Mouse (Mus musculus) spleen, postnatal 10 days (tissue): Measurements from ENCODE around the gene Hibch.
A peak's percentile ranks its signal among the peaks of the same experiment; 100 is the strongest.
"Not testable (repeated sequence)": the region's sequence is repeated elsewhere in the genome, so short reads cannot be mapped to it uniquely, and the experiment has no call there.

Source experiments
- DNase-seq, 2 experiments: peaks; one replicate each; pipeline ENCODE4 v3.0.0; 2021 to 2022; ENCODE audit warnings: low spot score in 2 of 2

Hibch gene

GRCm38 (mm10) chr1:52884208-52884607, 39.5 kb downstream of the Hibch start:
- no peak for DNase-seq

GRCm38 (mm10) chr1:52909783-52910182, 65.1 kb downstream of the Hibch start:
- no peak for DNase-seq

- no peak for DNase-seq
These were observed 71.9 kb downstream of the Hibch start for GRCm38 (mm10) chr1:52916655-52917054.

- DNase-seq = not testable (repeated sequence)
These were observed 74.2 kb downstream of the Hibch start for GRCm38 (mm10) chr1:52918897-52919296.

GRCm38 (mm10) chr1:52924482-52924881, 79.8 kb downstream of the Hibch start:
- DNase-seq = not testable (repeated sequence)

GRCm38 (mm10) chr1:52934494-52934893, 89.8 kb downstream of the Hibch start:
- DNase-seq = no peak

- DNase-seq = no peak
These were observed 94.3 kb downstream of the Hibch start for GRCm38 (mm10) chr1:52939021-52939420.

GRCm38 (mm10) chr1:52947895-52948294, 103.2 kb downstream of the Hibch start:
- no peak for DNase-seq

- DNase-seq = no peak
These were observed 106.6 kb downstream of the Hibch start for GRCm38 (mm10) chr1:52951146-52951868.

- DNase-seq = no peak
These were observed 107.4 kb downstream of the Hibch start for GRCm38 (mm10) chr1:52952143-52952542.

- DNase-seq = peak in 1 of 2 experiments; percentile 28
These were observed 108.0 kb downstream of the Hibch start for GRCm38 (mm10) chr1:52952551-52953397.

- no peak for DNase-seq
These were observed 108.8 kb downstream of the Hibch start for GRCm38 (mm10) chr1:52953548-52953947.

GRCm38 (mm10) chr1:52954456-52954855, 109.7 kb downstream of the Hibch start:
- DNase-seq = no peak

- peak in 1 of 2 experiments; percentile 72 for DNase-seq
These were observed 110.4 kb downstream of the Hibch start for GRCm38 (mm10) chr1:52955102-52955501.

- no peak for DNase-seq
These were observed 112.0 kb downstream of the Hibch start for GRCm38 (mm10) chr1:52956746-52957145.

- DNase-seq = no peak
These were observed 115.5 kb downstream of the Hibch start for GRCm38 (mm10) chr1:52960191-52960590.

- DNase-seq = no peak
These were observed 118.4 kb downstream of the Hibch start for GRCm38 (mm10) chr1:52963097-52963496.

- no peak for DNase-seq
These were observed 119.9 kb downstream of the Hibch start for GRCm38 (mm10) chr1:52964581-52964980.
